Mouse (Mus musculus): ENCODE data around the gene Dytn. TPM values are rescaled to one million over a fixed set of nuclear protein-coding genes. Genes with fewer than 3 reads are reported as not detected.

Gene Dytn
- polyA plus RNA-seq (2012; rRNA removed) = 0.01 and 0.10 TPM in 2 replicates

DNA sequence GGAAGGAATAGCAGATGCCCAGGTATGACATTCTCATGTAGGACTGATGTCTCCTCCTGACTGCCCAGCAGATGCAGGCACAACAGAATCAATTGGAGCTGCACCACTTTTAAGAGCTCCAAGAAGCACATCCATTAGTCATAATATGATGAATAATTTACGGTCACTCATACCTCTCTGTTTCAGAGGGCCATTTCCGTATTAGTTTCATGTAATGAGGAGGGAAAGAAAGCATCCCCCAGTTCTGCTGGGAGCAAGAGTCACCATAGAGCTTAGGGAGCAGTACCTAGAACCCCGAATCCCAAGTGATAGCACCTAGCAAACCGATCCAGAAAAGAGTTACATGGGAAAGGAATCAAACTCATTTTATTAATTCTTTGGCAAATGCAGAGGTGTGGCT, at the start of gene Dytn:
TSS of gene Dytn (minus strand) at position 101 of the 400 bp plus-strand sequence.
- no peak for DNase-seq (ENCODE audit: low read depth)
- TF ChIP-seq CTCF (IDR thresholded peaks at IDR 0.05; ENCODE audit: borderline replicate concordance, extremely low read depth, insufficient read depth, insufficient read length) (no peak), POLR2A (IDR thresholded peaks at IDR 0.05; ENCODE audit: borderline replicate concordance, extremely low read depth, insufficient read depth, insufficient read length, poor library complexity, severe bottlenecking) (no peak)

DNA sequence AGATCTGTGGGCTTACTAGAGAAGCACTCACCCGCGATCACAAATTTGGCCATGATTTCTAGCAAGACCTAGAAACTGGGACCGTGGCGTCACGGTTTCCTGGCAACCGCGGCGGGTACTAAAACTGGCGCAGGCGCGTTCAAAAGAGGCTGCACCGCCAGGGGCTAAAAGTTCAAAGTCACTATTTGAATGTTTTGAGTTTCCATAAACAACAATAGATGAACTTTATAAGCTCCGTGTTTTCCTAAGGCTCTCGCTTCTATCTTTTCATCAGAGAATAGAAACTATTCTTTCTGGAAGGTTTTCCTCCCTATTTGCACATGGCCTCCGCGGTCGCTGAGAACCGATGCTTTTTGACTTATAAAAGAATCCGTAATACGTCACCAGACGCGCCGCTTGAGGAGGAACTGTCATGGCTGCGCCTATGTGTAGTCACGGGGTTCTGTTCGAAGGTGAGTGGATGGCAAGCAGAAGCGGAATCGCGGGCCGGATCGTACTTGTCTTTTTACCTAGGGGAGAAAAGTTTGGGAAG, 43.6 kb upstream of the Dytn start, which contains the start of the genes Mdh1b and Fastkd2:
TSS of gene Mdh1b (minus strand) at position 79 of the 532 bp plus-strand sequence.
TSS of gene Fastkd2 (plus strand) at position 375 of the 532 bp plus-strand sequence.
- DNase-seq (ENCODE audit: low read depth) = peak; percentile 98
- peak; percentile 12; the same call in 1 of the 2 replicates for TF ChIP-seq CTCF (IDR thresholded peaks at IDR 0.05; ENCODE audit: borderline replicate concordance, extremely low read depth, insufficient read depth, insufficient read length)
- TF ChIP-seq POLR2A (IDR thresholded peaks at IDR 0.05; ENCODE audit: borderline replicate concordance, extremely low read depth, insufficient read depth, insufficient read length, poor library complexity, severe bottlenecking) = no peak

DNA sequence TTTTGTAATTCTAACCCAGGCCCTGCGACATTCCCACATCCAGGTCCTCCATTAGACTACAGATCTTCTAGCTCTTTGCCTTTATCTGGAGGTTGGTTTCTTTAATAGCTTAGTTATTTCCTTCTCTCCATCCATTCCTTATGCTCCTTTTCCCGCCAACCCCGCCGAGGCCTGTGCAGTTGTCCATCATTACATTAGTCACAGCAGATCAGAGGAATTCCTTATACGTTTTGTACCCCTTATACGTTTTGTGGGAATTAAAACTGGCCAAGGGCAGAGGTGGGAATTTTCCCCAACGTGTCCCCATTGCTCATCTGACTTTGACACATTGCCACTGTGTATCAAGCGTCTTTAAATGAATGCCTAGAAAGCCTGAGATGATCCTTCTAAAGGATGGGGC, 43.1 kb upstream of the Dytn start:
- TF ChIP-seq POLR2A (IDR thresholded peaks at IDR 0.05; ENCODE audit: borderline replicate concordance, extremely low read depth, insufficient read depth, insufficient read length, poor library complexity, severe bottlenecking) (no peak), CTCF (IDR thresholded peaks at IDR 0.05; ENCODE audit: borderline replicate concordance, extremely low read depth, insufficient read depth, insufficient read length) (no peak)
- DNase-seq (ENCODE audit: low read depth) = no peak

DNA sequence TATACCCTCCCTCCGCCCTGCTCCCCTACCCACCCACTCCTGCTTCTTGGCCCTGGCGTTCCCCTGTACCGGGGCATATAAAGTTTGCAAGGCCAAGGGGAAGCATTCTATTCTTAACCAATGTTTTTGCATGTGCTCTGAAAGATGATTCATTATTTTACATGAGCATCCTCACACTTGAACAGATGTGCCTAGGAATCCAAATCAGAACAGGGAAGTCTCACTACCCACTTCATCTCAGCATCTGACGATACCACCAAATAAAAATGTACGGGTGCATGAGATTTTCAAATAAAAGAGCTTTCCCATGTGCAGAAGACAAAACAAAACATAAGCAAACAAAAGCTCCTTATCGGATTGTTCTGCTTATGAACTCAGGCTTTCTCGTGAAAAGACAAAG, 33.4 kb upstream of the Dytn start:
- TF ChIP-seq CTCF (IDR thresholded peaks at IDR 0.05; ENCODE audit: borderline replicate concordance, extremely low read depth, insufficient read depth, insufficient read length) (no peak), POLR2A (IDR thresholded peaks at IDR 0.05; ENCODE audit: borderline replicate concordance, extremely low read depth, insufficient read depth, insufficient read length, poor library complexity, severe bottlenecking) (no peak)
- no peak for DNase-seq (ENCODE audit: low read depth)

DNA sequence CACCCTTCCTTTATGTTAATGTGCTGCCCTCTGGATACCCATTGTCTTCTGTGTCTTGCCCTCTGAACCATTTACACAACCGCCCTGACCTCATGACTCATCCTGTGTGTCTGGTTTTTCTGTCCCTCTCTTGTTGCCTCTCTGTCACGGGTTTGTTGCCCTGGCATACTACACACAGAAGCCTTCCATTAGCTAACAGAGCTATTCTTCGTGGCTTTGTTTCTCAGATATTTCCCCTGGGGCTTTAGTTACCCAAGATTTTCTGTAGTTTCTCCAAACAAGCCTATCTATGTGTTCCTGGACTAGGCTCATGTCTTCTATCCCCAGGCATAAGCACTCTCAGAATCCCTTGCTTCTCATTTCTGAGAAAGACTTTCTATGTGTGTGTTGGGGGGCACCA, 22.1 kb upstream of the Dytn start:
- TF ChIP-seq CTCF (IDR thresholded peaks at IDR 0.05; ENCODE audit: borderline replicate concordance, extremely low read depth, insufficient read depth, insufficient read length) (no peak), POLR2A (IDR thresholded peaks at IDR 0.05; ENCODE audit: borderline replicate concordance, extremely low read depth, insufficient read depth, insufficient read length, poor library complexity, severe bottlenecking) (no peak)
- DNase-seq (ENCODE audit: low read depth) = no peak

DNA sequence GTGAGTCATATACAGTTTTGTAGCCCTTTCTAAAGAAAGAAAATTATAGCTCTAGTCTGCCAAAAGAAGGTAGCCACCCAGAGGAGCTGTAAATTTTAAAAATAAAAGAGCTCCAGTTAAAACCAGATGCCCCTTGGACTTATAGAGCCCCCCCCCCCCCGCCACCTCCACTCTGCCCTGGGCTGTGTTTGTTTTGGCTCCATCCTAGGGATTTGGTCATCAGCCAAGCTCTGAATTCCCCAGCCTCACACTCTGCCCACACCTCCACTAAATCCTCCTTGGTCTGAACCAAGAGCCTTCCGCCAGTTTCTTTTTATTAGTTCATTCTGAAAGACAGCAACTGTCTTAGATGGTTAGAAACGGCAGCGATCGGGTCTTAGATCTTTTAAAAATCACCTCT, 19.0 kb upstream of the Dytn start:
- peak; percentile 31 for DNase-seq (ENCODE audit: low read depth)

DNA sequence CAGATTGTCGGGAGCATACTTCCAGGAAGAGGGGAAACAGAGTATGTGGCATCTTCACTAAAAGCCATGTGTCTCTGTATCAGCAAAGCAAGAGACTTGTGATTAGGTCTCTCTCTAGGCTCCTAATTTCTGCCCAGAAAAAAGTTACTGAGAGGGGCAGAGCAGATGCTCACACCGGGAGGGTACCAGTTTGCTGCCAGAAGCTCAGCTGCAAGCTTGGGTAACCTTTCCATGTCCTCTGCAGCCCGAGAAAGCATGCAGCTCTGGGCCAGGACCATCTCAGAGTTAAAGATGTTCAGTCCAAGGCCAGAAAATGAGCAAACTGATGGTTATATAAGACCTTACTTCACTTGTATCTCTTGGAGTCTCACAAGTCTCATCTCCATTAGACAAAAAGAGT, 10.1 kb upstream of the Dytn start:
- TF ChIP-seq POLR2A (IDR thresholded peaks at IDR 0.05; ENCODE audit: borderline replicate concordance, extremely low read depth, insufficient read depth, insufficient read length, poor library complexity, severe bottlenecking) = no peak
- TF ChIP-seq CTCF (IDR thresholded peaks at IDR 0.05; ENCODE audit: borderline replicate concordance, extremely low read depth, insufficient read depth, insufficient read length) = no peak
- no peak for DNase-seq (ENCODE audit: low read depth)

More for the DNA sequence above, 19.0 kb upstream of the Dytn start:
- TF ChIP-seq POLR2A (IDR thresholded peaks at IDR 0.05; ENCODE audit: borderline replicate concordance, extremely low read depth, insufficient read depth, insufficient read length, poor library complexity, severe bottlenecking) = no peak
- no peak for TF ChIP-seq CTCF (IDR thresholded peaks at IDR 0.05; ENCODE audit: borderline replicate concordance, extremely low read depth, insufficient read depth, insufficient read length)

DNA sequence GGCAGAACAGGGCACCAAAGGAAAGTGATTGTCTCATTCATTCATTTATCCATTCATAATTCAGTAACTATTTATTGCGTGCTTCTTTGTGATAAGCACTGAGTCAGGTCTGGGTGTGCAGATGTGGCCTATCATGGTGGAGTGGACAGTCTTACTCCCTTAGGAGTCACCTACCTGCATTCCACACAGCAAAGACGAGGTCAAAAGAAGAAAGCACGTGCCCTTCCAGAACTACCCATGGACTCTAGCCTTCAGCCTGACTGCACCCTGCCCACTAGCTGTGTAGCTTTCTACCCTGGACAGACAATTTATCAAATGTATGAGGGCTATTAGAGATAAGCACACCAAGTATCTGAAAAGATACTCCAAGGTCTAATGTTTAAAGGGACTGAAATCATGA, 10.8 kb downstream of the Dytn start:
- DNase-seq (ENCODE audit: low read depth) = no peak
- TF ChIP-seq POLR2A (IDR thresholded peaks at IDR 0.05; ENCODE audit: borderline replicate concordance, extremely low read depth, insufficient read depth, insufficient read length, poor library complexity, severe bottlenecking) = no peak
- no peak for TF ChIP-seq CTCF (IDR thresholded peaks at IDR 0.05; ENCODE audit: borderline replicate concordance, extremely low read depth, insufficient read depth, insufficient read length)

DNA sequence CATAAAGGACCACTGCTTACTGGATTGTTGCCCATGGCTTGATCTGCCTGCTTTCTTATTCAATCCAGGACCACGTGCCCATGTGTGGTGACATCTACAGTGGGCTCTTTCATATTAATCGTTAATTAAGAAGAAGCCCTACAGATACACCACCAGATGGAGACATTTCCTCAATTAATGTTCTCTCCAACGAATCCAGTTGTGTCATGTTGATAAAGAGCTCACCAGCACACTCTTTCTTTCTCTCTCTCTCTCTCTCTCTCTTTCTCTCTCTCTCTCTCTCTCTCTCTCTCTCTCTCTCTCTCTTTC, 17.9 kb downstream of the Dytn start:
- DNase-seq (ENCODE audit: low read depth) = peak; percentile 95
- TF ChIP-seq POLR2A (IDR thresholded peaks at IDR 0.05; ENCODE audit: borderline replicate concordance, extremely low read depth, insufficient read depth, insufficient read length, poor library complexity, severe bottlenecking) = no peak
- TF ChIP-seq CTCF (IDR thresholded peaks at IDR 0.05; ENCODE audit: borderline replicate concordance, extremely low read depth, insufficient read depth, insufficient read length) = peak; percentile 47; the same call in 1 of the 2 replicates

DNA sequence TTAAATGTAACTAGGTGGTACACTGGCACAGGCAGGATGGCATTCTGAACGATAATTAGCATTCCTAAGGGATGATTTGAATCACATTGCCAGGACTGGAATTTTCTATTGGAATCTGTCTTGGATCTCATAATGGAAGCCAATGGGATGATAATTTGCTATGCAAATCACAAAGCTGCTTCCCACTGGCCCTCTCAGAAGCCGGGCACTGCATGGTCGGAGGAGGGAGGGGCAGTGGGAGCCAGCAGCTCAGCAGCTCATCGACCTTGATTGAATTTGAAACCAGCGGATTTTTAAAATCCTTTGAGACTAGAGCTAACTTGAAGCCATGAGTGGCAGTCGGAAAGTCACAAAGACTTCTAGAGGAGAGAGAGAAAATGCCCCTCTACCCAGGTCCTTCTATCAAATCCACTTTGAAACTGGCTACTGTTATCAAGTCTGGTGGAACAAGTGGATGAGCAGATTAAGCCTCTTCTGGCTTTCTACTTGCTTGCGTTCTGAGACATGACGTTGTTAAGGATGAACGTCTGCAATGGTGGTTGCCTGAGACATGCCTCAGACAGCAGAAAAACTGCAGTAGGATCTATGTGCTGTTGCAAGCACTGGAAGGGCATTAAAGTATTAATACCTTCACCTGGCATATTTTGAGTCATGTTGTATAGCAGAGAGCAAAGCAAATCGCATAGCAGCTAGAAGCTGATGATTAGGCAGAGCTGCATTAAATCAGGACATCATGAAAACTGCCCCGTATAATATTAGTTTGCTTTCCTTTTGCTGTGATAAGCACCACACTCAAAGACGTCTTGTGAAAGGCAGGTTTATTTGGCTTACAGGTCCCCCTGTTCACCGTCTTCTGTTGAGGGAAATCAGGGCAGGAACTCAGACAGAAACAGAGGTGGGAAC, 18.5 kb downstream of the Dytn start:
- TF ChIP-seq POLR2A (IDR thresholded peaks at IDR 0.05; ENCODE audit: borderline replicate concordance, extremely low read depth, insufficient read depth, insufficient read length, poor library complexity, severe bottlenecking) (no peak), CTCF (IDR thresholded peaks at IDR 0.05; ENCODE audit: borderline replicate concordance, extremely low read depth, insufficient read depth, insufficient read length) (no peak)

DNA sequence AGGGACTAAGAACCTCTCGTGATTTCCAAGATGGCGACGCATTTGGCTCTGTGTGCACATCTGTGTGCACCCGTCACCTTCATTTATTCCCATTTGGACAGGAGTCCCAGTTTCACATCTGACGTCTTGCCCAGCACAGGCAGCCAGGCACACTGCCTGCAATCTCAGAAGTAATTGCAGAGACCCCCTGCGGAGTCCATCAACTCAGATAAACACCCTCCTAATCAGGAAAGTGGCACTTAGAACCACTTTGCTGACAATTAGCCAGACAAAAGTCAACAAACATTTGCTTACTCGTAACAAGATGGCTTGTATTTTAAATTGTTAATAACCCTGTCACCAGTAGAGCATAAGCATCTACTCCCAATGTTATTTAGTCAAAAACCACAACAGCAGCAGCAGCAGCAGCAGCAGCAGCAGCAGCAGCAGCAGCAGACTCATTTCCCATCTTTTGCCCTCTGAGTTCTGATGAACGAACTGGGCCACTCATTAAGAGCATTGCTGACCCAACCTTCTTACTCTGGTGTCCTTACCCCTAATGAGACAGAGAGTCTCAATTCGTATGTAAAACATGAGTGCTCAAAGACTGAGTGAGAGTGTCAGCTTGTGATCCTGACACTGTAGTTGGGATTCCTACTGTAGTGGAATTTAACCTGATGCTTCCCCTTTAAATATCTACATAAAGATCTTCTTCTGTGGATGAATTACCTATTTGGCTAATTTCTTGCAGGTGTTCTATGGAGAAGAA, 19.4 kb downstream of the Dytn start:
- TF ChIP-seq CTCF (IDR thresholded peaks at IDR 0.05; ENCODE audit: borderline replicate concordance, extremely low read depth, insufficient read depth, insufficient read length) (no peak), POLR2A (IDR thresholded peaks at IDR 0.05; ENCODE audit: borderline replicate concordance, extremely low read depth, insufficient read depth, insufficient read length, poor library complexity, severe bottlenecking) (no peak)
- DNase-seq (ENCODE audit: low read depth) = peak; percentile 77

More for the DNA sequence above, 18.5 kb downstream of the Dytn start:
- peak; percentile 77 for DNase-seq (ENCODE audit: low read depth)

Measured in brain, embryonic 14.5 days (tissue).